Mouse (Mus musculus) embryonic facial prominence, embryonic 14.5 days (tissue): ENCODE results near the gene Ppp4r3b. TPM values are rescaled to one million over a fixed set of nuclear protein-coding genes. Genes with fewer than 3 reads are reported as not detected.
A peak's percentile ranks its signal among the peaks of the same experiment; 100 is the strongest.

ENCODE experiments used
- ATAC-seq: fragments of 200-750 bp; cut with Nextera tagmentation; 2 replicates; pipeline ENCODE4 v1.8.0; 2017; ENCODE audit warnings: low read depth, moderate number of reproducible peaks, moderate TSS enrichment
- DNase-seq: peaks from one replicate; pipeline ENCODE4 v3.0.0-alpha.2; 2015; ENCODE audit warnings: low spot score
- H3K27ac ChIP-seq: fragments of 300-500 bp; sonication (generic); replicated peaks from 2 replicates; pipeline ENCODE4 v1.5.1; 2014; ENCODE audit warnings: low read depth, mild to moderate bottlenecking, low read length, moderate library complexity
- H3K27me3 ChIP-seq: fragments of 300-500 bp; sonication (generic); replicated peaks from 2 replicates; pipeline ENCODE4 v1.6.1; 2014; ENCODE audit warnings: low read length; ENCODE audit not compliant: control insufficient read depth, insufficient read depth
- H3K36me3 ChIP-seq: fragments of 300-500 bp; sonication (generic); 2 replicates; pipeline ENCODE4 v1.6.1; 2014; ENCODE audit warnings: low read length, mixed read lengths; ENCODE audit not compliant: control insufficient read depth, insufficient read depth
- H3K4me1 ChIP-seq: fragments of 300-500 bp; sonication (generic); 2 replicates; pipeline ENCODE4 v1.6.1; 2014; ENCODE audit warnings: antibody characterized with exemption, low read length; ENCODE audit not compliant: control insufficient read depth, insufficient read depth
- H3K4me2 ChIP-seq: fragments of 300-500 bp; sonication (generic); 2 replicates; pipeline ENCODE4 v1.6.1; 2014; ENCODE audit warnings: low read depth, mild to moderate bottlenecking, low read length, moderate library complexity, mixed read lengths
- H3K4me3 ChIP-seq: fragments of 300-500 bp; sonication (generic); 2 replicates; pipeline ENCODE4 v1.5.1; 2014; ENCODE audit warnings: low read depth, mild to moderate bottlenecking, low read length
- H3K9ac ChIP-seq: fragments of 300-500 bp; sonication (generic); 2 replicates; pipeline ENCODE4 v1.6.1; 2014; ENCODE audit warnings: low read depth, mild to moderate bottlenecking, low read length, moderate library complexity, mixed read lengths
- H3K9me3 ChIP-seq: fragments of 300-500 bp; sonication (generic); 2 replicates; pipeline ENCODE4 v1.6.1; 2016; ENCODE audit warnings: low read length; ENCODE audit not compliant: control insufficient read depth
- WGBS: fragments of 180-500 bp; shearing (Covaris S2); extraction: QIAGEN DNeasy Blood & Tissue Kit; methylation state at CpG from one replicate; pipeline ENCODE4 v1.1.7; 2014; 5-methylcytosine and 5-hydroxymethylcytosine counted together
- polyA plus RNA-seq: library from polyadenylated mRNA; unstranded; fragments of >200 nt; fragmentation: Nextera tagmentation; extraction: Ambion mirVana; gene quantifications from 2 replicates; pipeline ENCODE4 v1.2.1, GENCODE M21; 2014

The Ppp4r3b gene
- polyA plus RNA-seq, 1 experiment from 2014 or later: 65.8 TPM

DNA sequence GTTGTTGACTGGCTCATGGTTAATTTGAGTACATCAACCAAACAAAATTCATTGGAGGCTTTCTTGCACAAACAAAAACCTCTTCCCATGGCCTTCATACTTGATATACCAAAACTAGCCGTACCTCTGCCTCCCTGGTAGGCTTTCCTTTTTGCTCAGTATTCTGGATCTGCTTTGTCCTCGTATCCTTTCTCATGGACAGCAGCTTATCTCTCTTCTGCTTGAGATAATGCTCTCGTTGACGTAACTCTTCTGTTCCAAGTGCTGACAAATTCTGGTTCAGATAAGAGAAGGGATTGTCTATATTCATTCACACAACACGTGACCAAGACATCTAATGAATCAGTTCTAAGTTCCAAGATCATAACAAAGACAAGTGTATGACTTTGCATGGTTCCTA, 49.6 kb downstream of the Ppp4r3b start:
- no peak overlapping the region for H3K27ac ChIP-seq
- no peaks in the 10 kb centered on the region for H3K27me3 ChIP-seq
- no peaks in the 10 kb centered on the region for H3K4me1 ChIP-seq
- DNase-seq (no peak), ATAC-seq (no peak)
- no peak overlapping the region for H3K4me2 ChIP-seq
- no peaks in the 10 kb centered on the region for H3K9me3 ChIP-seq
- no peak overlapping the region for H3K4me3 ChIP-seq
- WGBS: 91% methylated on average over 5 of the region's 5 CpGs
- H3K9ac ChIP-seq: no peak overlapping the region
- H3K36me3 ChIP-seq: peaks cover 79% of the 10 kb centered on the region

DNA sequence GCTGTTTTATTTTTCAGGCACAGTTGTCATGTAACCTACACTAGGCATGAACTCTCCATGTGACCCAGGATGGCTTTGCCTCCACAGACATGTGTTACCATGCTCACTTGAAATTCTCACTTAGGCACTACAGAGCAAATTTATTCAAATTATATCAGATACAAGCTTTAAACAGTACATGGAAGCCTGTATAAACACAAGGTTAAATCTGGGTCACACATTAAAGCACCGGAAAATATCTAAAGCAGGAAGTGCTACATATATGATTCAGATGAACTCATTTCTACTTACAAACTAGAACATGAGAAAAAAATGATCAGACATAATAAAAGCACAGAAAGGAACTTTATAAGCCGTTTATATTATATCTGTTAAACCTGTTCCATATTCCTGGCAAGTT, 52.1 kb downstream of the Ppp4r3b start:
- Histone ChIP-seq H3K27ac (no peak overlapping the region), H3K9ac (no peak overlapping the region), H3K9me3 (no peaks in the 10 kb centered on the region), H3K4me1 (no peaks in the 10 kb centered on the region), H3K27me3 (no peaks in the 10 kb centered on the region), H3K36me3 (peaks cover 83% of the 10 kb centered on the region), H3K4me2 (no peak overlapping the region), H3K4me3 (no peak overlapping the region)
- WGBS: 90% methylated on average over 2 of the region's 2 CpGs
- ATAC-seq: no peak
- DNase-seq: no peak

- no peaks in the 10 kb centered on the region for H3K27me3 ChIP-seq
- 94% methylated on average over 2 of the region's 2 CpGs for WGBS
- peaks cover 77% of the 10 kb centered on the region for H3K36me3 ChIP-seq
- no peaks in the 10 kb centered on the region for H3K4me1 ChIP-seq
- DNase-seq (no peak), ATAC-seq (no peak)
- no peaks in the 10 kb centered on the region for H3K9me3 ChIP-seq
- no peak overlapping the region for H3K4me3 ChIP-seq
- no peak overlapping the region for H3K9ac ChIP-seq
- H3K27ac ChIP-seq: no peak overlapping the region
- no peak overlapping the region for H3K4me2 ChIP-seq
Measured at GRCm38 (mm10) chr11:29228957-29229356, 56.3 kb downstream of the Ppp4r3b start.

DNA sequence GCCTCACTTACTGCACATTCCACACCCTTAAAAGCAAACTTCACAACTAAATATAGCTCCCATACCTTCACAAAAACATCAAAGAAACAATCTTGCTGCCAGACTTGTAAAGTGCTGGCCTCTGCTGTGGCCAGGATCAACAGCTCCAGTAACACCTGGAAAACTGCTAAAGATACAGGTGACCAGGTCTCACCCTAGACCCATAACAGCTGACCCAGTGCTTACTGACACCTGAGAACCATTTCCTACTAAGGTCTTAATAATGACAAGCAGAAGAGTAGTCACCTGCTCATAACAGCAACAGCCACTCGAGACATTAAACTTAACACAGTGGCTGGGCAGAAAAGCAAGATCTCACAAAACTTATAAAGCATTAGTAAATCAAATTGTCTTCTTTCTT, 60.9 kb downstream of the Ppp4r3b start:
- no peak for ATAC-seq
- DNase-seq: no peak

GRCm38 (mm10) chr11:29237364-29237763, 64.7 kb downstream of the Ppp4r3b start:
- Histone ChIP-seq H3K4me3 (no peak overlapping the region), H3K27me3 (no peaks in the 10 kb centered on the region), H3K36me3 (peaks cover 21% of the 10 kb centered on the region), H3K9me3 (no peaks in the 10 kb centered on the region), H3K4me2 (no peak overlapping the region), H3K9ac (no peak overlapping the region), H3K4me1 (no peaks in the 10 kb centered on the region), H3K27ac (no peak overlapping the region)
- DNase-seq (no peak), ATAC-seq (no peak)

More for the DNA sequence above, 60.9 kb downstream of the Ppp4r3b start:
- peaks cover 45% of the 10 kb centered on the region for H3K36me3 ChIP-seq
- no peaks in the 10 kb centered on the region for H3K9me3 ChIP-seq
- 78% methylated on average over 1 of the region's 1 CpGs for WGBS
- no peaks in the 10 kb centered on the region for H3K4me1 ChIP-seq
- H3K9ac ChIP-seq: no peak overlapping the region
- H3K4me3 ChIP-seq: no peak overlapping the region
- H3K27me3 ChIP-seq: no peaks in the 10 kb centered on the region
- H3K4me2 ChIP-seq: no peak overlapping the region
- H3K27ac ChIP-seq: no peak overlapping the region

DNA sequence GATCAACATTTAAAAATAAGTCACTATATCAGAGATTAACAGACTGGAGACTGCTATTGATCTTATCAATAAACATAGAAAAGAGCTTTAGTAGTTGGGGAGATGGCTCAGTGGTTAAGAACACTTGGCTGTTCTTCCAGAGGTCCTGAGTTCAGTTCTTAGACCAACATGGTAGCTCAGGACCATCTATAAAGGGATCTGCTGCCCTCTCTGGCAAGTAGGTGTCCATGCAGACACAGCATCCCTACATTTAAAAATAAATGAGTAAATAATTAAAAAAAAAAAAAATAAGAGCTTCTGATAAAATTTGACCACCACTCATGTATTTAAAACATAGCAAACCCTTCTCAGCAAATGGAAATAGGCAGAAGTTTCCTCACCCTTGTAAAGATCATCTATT, 65.4 kb downstream of the Ppp4r3b start:
- H3K9me3 ChIP-seq: no peaks in the 10 kb centered on the region
- no peak overlapping the region for H3K4me3 ChIP-seq
- no peak overlapping the region for H3K9ac ChIP-seq
- ATAC-seq (no peak), DNase-seq (no peak)
- H3K27ac ChIP-seq: no peak overlapping the region
- no peaks in the 10 kb centered on the region for H3K4me1 ChIP-seq
- no peak overlapping the region for H3K4me2 ChIP-seq
- H3K27me3 ChIP-seq: no peaks in the 10 kb centered on the region
- peaks cover 21% of the 10 kb centered on the region for H3K36me3 ChIP-seq

GRCm38 (mm10) chr11:29238551-29238950, 65.9 kb downstream of the Ppp4r3b start:
- no peak overlapping the region for H3K4me3 ChIP-seq
- peaks cover 21% of the 10 kb centered on the region for H3K36me3 ChIP-seq
- DNase-seq (no peak), ATAC-seq (no peak)
- H3K9me3 ChIP-seq: no peaks in the 10 kb centered on the region
- no peaks in the 10 kb centered on the region for H3K4me1 ChIP-seq
- no peak overlapping the region for H3K4me2 ChIP-seq
- no peaks in the 10 kb centered on the region for H3K27me3 ChIP-seq
- 90% methylated on average over 3 of the region's 3 CpGs for WGBS
- no peak overlapping the region for H3K27ac ChIP-seq
- H3K9ac ChIP-seq: no peak overlapping the region

- ATAC-seq: no peak
- Histone ChIP-seq H3K27ac (no peak overlapping the region), H3K4me1 (no peaks in the 10 kb centered on the region), H3K36me3 (peaks cover 24% of the 10 kb centered on the region), H3K9me3 (no peaks in the 10 kb centered on the region), H3K27me3 (no peaks in the 10 kb centered on the region), H3K4me2 (no peak overlapping the region), H3K9ac (no peak overlapping the region), H3K4me3 (no peak overlapping the region)
- WGBS: 98% methylated on average over 1 of the region's 1 CpGs
- DNase-seq: no peak
Measured at GRCm38 (mm10) chr11:29239353-29239752, 66.7 kb downstream of the Ppp4r3b start.

- H3K27ac ChIP-seq: no peak overlapping the region
- H3K4me1 ChIP-seq: peaks cover 13% of the 10 kb centered on the region
- no peaks in the 10 kb centered on the region for H3K27me3 ChIP-seq
- no peak overlapping the region for H3K9ac ChIP-seq
- DNase-seq (peak; percentile 2), ATAC-seq (no peak)
- peaks cover 24% of the 10 kb centered on the region for H3K36me3 ChIP-seq
- H3K4me3 ChIP-seq: no peak overlapping the region
- 85% methylated on average over 4 of the region's 4 CpGs for WGBS
- no peak overlapping the region for H3K4me2 ChIP-seq
- no peaks in the 10 kb centered on the region for H3K9me3 ChIP-seq
Measured at GRCm38 (mm10) chr11:29241961-29242360, 69.3 kb downstream of the Ppp4r3b start.
